Mouse (Mus musculus) lung, adult 18-20 months (tissue): ENCODE measurements around the gene Nrsn2.

Experiments used
- DNase-seq, 2 experiments: peaks; one replicate each; pipeline ENCODE4 v3.0.0; 2022; ENCODE audit warnings: mixed read lengths in 2 of 2

Gene Nrsn2

GRCm38 (mm10) chr2:152376345-152376741, at the start of gene Nrsn2:
Gene Nrsn2, minus strand, starts transcription at chr2:152376638.
- DNase-seq: no peak

GRCm38 (mm10) chr2:152415786-152416185, 39.3 kb upstream of the Nrsn2 start:
- no peak for DNase-seq

GRCm38 (mm10) chr2:152415287-152415686, 38.8 kb upstream of the Nrsn2 start, which contains the start of gene 6820408C15Rik:
Gene 6820408C15Rik, plus strand, starts transcription at chr2:152415587.
- DNase-seq: no peak

- DNase-seq: peak; percentile 86 to 88
Observed at GRCm38 (mm10) chr2:152414591-152415165, 38.2 kb upstream of the Nrsn2 start, which contains the start of gene Zcchc3. Gene Zcchc3, minus strand, starts transcription at chr2:152415027.

GRCm38 (mm10) chr2:152413765-152414584, 37.5 kb upstream of the Nrsn2 start:
- DNase-seq: peak; percentile 30 to 41

- peak; percentile 20 to 33 for DNase-seq
Observed at GRCm38 (mm10) chr2:152413158-152413764, 36.8 kb upstream of the Nrsn2 start.

- no peak for DNase-seq
Observed at GRCm38 (mm10) chr2:152412526-152413157, 36.2 kb upstream of the Nrsn2 start.

- no peak for DNase-seq
Observed at GRCm38 (mm10) chr2:152411471-152411870, 35.0 kb upstream of the Nrsn2 start.

- DNase-seq: peak; percentile 67 to 77
Observed at GRCm38 (mm10) chr2:152410971-152411371, 34.5 kb upstream of the Nrsn2 start.

- DNase-seq: no peak
Observed at GRCm38 (mm10) chr2:152409781-152410180, 33.3 kb upstream of the Nrsn2 start.

GRCm38 (mm10) chr2:152406126-152406525, 29.7 kb upstream of the Nrsn2 start:
- peak; percentile 96 to 98 for DNase-seq

- DNase-seq: no peak
Observed at GRCm38 (mm10) chr2:152399122-152399542, 22.7 kb upstream of the Nrsn2 start.

- DNase-seq: peak; percentile 93 to 95
Observed at GRCm38 (mm10) chr2:152398691-152399090, 22.3 kb upstream of the Nrsn2 start.

- DNase-seq: peak; percentile 95 to 96
Observed at GRCm38 (mm10) chr2:152397680-152398435, 21.4 kb upstream of the Nrsn2 start, which contains the start of gene Sox12. Gene Sox12, minus strand, starts transcription at chr2:152398063.

GRCm38 (mm10) chr2:152397004-152397589, 20.7 kb upstream of the Nrsn2 start:
- DNase-seq: peak; percentile 74 to 75

GRCm38 (mm10) chr2:152396110-152397003, 19.9 kb upstream of the Nrsn2 start:
- peak; percentile 86 to 88 for DNase-seq

GRCm38 (mm10) chr2:152395271-152395920, 19.0 kb upstream of the Nrsn2 start:
- no peak for DNase-seq

GRCm38 (mm10) chr2:152393225-152394017, 17.0 kb upstream of the Nrsn2 start:
- DNase-seq: no peak

- peak; percentile 28 to 70 for DNase-seq
Observed at GRCm38 (mm10) chr2:152392786-152393185, 16.3 kb upstream of the Nrsn2 start.
